Mouse (Mus musculus) brain, embryonic 14.5 days (tissue): ENCODE results near the gene Tnfsf12.

Experiments used
- CTCF ChIP-seq: fragments of 200-500 bp; IDR thresholded peaks from 2 replicates; pipeline ENCODE4 v1.5.1; 2012; ENCODE audit warnings: inconsistent platforms, mild to moderate bottlenecking, moderate library complexity, borderline replicate concordance; ENCODE audit not compliant: insufficient read depth, insufficient read length; ENCODE audit errors: extremely low read depth
- POLR2A ChIP-seq: fragments of 200-500 bp; IDR thresholded peaks from 2 replicates; pipeline ENCODE4 v1.6.1; 2012; ENCODE audit warnings: mild to moderate bottlenecking, inconsistent platforms, borderline replicate concordance; ENCODE audit not compliant: poor library complexity, insufficient read depth, insufficient read length, severe bottlenecking; ENCODE audit errors: extremely low read depth

DNA sequence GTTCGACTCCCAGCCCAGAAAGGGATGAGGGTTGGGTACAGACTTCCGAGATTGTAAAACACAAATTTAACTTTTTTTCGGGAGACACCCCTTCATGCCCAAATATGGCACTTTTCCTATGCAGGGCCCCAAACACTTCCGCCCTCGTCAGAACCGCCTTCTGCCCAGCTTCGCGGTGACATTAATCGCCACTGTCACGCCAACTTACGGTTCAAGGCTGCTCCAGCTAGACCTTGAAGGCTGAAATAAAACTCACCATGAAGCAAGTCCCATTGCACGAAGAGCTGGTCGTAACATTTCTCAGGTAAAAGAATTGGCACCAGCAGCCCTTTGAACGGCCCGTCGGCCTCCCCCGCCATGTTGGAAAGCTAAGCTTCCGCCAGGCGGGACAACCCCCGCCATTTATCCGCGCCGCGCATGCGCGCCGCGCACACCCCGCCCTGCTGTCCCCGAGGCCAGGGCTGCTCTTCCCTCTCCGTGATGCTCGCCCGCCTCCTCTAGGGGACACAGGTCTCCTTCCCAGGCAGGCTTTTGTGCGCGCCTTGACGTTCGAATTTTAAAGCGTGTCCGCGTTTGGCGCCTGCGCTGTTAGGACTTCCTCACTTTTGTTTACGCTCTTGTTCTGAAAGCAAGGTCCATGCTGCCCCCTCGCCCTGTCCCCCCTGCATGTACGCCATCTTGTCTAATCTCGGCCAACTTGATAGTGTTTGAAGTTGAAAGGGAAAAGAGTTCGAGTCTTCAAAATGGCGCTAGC is 33.3 kb downstream of the Tnfsf12 start, which contains the start of gene Mpdu1:
- TF ChIP-seq POLR2A (peak; percentile 87; the same call in 1 of the 2 replicates), CTCF (peak; percentile 44; the same call in 1 of the 2 replicates)
